Mouse (Mus musculus) adrenal gland, adult (tissue): ENCODE measurements around the gene Hist4h4.
"Not testable (repeated sequence)": the region's sequence is repeated elsewhere in the genome, so short reads cannot be mapped to it uniquely, and the experiment has no call there.

ENCODE experiments used
- DNase-seq, 2 experiments: peaks; one replicate each; pipeline ENCODE4 v3.0.0; 2022 to 2023; ENCODE audit warnings: low spot score in 1 of 2; ENCODE audit not compliant: inconsistent age in 2 of 2

Hist4h4 gene

DNA sequence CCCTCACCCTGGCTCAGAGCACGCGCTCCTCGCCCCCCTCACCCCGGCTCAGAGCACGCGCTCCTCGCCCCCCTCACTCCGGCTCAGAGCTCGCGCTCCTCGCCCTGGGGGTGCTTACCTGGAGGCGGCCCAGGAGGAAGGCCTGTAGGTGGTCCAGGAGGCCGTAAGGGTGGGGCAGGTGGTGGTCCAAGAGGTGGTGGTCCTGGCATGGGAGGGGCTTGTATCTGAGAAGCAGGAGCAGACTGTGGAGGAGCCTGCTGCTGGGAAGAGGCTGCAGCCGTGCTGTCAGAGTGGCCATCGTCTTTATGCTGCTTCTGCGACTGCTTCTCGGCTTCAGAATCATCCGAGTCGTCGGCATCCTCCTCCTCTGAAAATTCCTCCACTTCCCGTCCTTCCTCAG, 12.6 kb upstream of the Hist4h4 start:
- no peak for DNase-seq

DNA sequence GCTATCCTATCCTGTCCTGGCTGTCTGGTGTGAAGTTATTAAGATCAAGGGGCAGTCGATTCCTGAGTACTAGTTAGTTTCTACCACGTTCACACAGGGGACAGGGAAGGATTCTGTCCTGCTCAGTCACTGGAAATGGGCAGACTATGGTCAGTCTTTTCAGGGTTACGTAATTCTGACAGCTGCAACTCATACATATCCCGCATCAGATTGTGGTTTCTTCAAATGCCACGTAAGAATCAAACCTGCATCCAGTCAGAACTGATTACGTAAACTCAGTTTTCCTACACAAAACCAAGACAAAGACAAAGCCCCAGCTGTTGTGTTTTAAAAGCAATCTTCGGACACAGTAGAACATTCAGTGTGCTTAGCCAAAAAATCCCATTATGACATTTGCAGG, 11.2 kb upstream of the Hist4h4 start:
- DNase-seq, result no peak

DNA sequence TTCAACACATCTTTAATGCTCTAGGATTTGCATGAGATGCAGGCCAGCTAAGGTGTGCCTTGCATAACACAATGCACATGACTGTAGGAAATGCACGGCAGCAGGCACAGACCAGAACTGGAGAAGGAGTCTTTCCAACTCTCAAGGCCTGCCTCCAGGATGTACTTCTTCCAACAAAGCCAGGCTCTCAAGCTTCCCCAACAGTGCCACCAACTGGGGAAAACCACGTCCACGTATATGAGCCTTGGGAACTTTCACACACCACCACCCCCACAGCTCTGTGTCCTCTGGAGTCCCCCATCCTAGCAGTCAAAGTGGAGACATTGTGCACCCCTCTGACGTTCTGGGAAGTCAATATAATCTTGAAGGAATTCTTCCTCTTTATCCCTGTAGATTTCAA, 8.9 kb upstream of the Hist4h4 start:
- DNase-seq, result peak in 1 of 2 experiments; percentile 54

DNA sequence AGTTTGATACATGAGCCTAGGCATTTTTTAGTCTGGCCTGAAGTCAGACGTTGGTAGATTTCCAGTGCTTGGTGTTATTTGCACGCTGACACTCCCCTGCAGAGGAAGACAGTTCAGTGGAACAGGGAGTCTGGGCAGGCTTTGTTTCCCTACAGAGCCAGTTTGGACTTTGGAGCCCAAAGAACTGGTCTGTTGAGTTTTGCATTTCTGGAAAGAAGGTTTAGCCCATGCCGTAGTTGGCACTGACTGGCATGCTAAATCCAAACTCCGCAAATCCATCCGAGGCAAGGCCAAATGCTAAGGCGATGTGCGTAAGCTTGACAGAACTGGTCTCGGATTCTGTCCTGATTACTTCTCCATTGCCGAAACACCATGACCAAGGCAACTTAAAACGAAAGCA, 7.0 kb upstream of the Hist4h4 start:
- no peak for DNase-seq

DNA sequence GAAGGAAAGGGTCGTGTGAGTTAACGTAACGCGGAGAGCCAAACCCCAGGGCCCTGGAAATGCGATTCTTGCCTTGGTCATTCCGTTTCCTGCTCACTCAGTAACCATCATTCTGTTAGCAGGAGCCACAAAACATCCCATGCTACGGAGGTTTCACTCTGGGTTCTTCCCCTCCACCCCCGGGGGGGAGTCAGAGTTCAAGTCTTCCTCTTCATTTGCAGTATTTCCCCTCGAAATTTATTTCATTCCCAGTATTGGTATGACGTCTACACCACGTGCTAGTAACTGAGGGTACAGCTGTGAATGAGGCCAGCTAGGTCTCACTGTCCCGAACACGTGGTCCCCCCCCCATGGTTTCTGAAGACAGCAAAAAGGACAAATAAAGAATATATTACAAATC, 5.5 kb upstream of the Hist4h4 start:
- DNase-seq, result peak in 1 of 2 experiments; percentile 55

DNA sequence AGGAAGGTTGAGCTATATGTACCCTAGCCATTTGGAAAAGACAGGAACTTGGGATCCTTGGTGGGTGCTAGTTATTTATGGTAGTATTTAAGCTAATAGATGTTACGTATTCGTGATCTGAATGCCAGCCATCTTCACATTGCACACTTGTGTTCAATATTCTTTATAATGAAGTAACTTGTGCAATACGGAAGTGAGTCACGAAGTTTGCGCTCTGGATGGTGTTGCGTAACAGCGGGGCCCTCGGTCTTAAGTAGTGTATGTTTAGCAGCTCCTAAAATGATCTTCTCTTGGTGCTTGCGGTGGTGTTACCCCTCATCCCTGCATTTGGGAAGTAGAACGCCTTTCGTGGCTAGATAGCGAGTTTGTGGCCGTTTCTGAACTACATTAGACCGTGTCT, 4.9 kb upstream of the Hist4h4 start:
- peak; percentile 71 to 92 for DNase-seq

DNA sequence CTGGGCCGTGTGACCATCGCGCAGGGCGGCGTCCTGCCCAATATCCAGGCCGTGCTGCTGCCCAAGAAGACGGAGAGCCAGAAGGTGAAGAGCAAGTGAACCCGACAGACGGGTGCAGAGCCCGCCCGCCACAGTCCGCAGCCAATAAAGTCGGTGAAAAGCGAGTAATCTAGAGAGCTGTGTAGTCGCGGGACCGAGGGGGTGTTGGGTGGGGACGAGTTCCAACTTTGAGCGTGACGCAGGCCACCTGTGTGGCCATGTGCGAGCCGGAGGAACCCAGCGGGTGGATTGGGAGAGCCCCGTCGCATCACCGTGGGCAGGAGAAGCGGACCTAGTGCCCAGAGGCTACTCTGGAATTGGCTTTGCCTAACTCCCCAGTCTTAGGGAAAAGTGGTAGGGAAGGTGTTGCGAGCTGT, 4.4 kb upstream of the Hist4h4 start:
- peak in 1 of 2 experiments; percentile 74 for DNase-seq

DNA sequence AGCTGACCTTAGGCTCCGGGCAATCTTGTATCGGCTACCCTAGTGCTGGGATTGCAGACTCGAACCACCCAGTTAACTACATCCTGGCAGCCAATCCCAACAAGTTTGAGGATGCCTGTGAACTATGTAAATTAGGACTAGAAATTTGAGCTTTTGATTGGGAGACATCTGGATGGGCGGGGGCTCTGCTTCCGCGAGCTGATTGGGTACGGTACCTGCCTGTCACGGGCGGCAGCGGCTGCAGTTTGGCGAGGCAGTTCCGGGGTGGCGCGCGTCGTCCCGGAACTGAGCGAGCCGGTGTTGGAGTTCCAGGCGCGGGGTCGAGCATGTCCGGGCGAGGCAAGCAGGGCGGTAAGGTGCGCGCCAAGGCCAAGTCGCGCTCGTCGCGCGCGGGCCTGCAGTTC, 3.8 kb upstream of the Hist4h4 start, which contains the start of gene H2afj:
H2afj (plus strand) TSS at position 231 of the 404 bp plus-strand sequence.
- peak; percentile 98 to 99 for DNase-seq

DNA sequence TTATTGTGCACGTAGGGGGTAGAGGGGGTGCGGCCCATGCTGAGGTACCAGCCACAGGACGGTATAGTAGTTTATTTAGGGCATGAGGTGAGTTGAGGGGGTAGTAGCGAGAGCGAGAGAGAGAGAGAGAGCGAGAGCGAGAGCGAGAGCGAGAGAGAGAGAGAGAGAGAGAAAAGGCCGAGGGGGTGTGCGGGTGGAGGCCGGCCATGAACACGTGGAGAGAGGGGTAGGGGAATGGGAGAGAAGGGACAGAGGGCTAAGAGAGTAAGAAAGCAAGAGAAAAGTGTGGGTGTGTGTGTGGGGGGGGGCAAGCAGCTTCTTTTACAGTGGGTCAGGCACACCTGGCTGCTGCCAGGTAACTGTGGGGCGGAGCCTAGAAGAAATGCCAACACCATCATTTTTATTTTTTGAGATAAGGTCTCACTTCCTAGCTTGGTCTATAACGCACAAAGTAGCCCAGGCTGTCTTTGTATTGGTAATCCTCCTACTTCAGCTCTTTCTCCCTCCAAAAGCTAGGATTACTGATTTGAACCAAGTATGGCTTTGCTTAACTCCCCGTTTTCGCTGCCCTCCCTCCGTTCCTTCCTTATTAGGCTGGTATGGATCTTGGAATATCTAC, 3.3 kb upstream of the Hist4h4 start:
- no peak for DNase-seq

DNA sequence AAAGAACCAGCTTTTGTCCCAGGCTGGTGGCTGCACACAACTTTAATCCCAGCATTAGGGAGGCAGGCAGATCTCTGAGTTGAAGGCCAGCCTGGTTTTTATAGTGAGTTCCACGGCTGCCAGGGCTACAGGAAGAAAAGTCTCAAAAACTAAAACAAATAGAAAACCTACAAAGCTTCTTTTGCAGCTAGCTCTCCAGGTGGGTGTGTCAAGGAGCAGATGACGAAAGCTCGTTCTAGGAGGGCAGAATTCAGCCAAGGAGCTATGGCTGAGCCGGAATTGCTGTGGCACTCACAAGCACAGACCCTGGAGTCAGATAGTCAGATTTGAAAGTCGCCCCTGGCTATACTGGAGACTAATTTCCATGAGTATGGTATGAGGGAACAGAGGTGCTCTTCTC, 2.6 kb upstream of the Hist4h4 start:
- no peak for DNase-seq

DNA sequence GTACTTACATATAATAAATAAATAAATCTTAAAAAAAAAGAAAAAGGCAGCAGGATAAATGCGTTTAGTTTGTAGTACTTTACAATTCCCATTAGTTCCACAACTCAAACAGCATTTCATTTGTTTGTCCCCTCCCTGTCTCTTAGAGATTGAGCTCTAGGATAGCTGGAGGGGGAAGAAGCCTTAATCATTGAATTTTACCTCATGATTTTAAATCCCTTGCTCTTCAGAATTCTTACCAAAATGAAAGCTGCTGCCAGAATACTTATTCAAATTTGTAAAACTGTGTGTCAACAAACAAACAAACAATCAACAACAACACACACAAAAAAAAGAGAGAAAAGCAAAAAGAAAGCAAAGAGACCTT, 1.2 kb upstream of the Hist4h4 start:
- no peak for DNase-seq

DNA sequence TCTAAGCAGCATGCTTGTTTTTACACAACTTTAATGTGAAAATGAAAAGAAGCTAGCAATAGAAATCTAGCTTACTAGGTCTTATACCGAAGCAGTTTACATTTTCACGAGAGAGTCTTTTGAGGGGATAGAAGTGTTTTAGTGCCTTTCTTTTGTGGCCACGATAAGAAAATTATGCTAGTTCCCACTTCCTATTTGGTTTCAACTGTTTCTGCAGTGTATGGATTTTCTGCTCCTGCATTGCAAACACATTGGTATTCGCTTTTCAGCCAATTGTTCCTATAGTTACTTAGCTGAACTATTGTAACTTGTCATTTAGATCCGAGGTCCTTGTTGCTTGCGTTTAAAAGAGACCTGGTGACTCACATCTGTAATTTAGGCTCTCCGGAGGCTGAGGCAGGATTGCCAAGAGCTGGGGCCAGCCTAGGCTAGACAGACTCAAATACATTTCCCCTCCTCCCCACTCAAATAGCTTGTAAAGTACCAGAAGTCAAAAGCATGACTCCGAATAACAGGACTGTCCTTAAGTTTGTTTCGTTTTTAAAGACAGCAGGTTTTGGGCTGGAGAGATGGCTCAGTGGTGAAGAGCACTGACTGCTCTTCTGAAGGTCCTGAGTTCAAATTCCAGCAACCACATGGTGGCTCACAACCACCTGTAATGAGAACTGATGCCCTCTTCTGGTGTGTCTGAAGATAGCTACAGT, 642 bp upstream of the Hist4h4 start:
- no peak for DNase-seq

DNA sequence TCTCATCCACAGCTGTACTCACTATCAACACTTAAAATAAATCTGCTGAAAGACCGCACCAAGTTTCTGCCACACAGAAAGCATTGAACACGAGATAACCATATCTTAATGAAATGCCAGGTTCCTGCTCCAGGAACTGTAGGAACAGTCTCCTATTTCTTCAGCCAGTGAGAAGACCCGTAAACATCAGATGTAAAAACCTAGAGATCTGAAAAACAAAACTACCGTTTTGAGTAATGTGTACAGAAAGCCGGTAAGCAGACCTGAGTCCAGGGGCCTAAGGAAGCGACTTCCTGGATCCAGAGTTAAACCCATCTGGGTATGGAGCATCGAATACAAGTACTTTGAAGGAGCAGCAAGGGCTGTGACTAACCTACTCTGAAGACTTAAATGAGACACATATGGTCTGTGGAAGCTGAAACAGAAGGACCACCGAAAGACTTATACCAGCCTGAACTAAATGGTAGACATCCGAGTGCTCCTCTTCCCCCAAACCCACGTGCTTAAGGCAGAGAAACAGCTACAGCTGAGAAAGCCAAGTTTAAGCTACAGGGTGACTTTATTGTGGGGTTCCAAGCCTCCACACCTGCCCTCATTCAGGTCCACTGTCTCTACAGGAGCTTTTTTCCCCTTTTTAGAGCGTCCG, 999 bp downstream of the Hist4h4 start:
- no peak for DNase-seq

DNA sequence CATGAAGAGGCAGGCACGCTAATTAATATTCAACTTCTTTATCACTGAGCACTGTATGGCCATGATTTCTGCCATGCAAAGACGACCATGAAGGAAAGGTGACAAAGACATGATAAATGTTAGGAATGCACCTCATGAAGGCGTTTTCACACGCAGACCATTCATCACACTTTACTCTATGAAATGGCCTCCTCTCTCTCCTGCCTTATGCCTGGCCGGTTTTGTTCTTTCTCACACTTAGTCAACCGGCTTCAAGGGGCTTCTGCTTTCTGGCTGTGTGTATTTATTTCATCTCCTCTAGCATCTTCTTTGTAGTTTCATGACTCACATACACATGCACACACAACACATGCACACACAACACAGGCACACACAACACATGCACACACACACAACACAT, 2.9 kb downstream of the Hist4h4 start:
- DNase-seq, result no peak

DNA sequence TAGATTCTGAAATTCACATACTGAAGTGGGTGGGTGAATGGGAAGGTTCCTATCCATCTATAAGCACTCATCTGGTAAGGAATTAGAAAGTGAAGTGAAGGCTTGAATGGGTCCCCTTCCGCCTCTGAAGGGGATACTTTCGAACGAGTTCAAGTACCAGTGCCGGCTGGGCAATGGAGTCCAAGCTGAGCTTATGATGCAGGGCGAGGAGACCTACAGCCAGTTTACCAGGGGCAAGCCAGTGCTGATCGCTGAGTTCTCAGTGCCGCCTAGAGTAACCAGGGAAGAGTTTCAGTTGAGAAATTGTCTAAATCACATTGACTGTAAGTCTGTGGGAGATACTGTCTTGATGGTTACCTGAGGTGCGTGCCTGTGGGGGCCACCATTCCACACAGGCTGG, 3.5 kb downstream of the Hist4h4 start:
- no peak for DNase-seq

DNA sequence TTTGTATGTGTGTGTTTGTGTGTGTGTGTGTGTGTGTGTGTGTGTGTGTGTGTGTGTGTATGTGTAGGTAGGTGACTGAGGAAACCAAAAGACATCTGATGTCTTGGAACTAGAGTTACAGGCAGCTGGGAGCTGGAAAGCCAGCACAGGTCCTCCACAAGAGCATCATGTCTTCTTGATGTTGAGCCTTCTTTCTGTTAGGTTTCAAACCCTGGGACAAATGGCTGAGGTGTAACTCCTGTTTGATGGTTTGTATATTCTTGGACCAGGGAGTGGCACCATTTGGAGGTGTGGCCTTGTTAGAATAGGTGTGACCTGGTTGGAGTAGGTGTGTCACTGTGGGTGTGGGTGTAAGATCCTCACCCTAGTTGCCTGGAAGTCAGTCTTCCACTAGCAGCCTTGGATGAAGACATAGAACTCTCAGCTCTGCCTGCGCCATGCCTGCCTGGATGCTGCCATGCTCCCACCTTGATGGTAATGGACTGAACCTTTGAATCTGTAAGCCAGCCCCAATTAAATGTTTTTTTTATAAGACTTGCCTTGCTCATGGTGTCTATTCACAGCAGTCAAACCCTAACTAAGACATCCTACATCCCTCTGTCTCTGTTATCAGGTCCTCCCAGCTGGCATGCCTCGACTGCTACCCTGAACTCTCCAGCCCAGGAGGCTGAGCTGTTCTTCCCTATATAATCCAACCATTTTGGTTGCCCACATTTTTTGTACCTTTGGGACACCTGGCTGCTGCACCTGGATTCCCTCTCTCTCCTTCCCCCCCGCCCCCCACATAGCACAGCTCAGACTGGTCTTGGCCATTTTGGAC, 6.1 kb downstream of the Hist4h4 start:
- DNase-seq, result not testable (repeated sequence)

DNA sequence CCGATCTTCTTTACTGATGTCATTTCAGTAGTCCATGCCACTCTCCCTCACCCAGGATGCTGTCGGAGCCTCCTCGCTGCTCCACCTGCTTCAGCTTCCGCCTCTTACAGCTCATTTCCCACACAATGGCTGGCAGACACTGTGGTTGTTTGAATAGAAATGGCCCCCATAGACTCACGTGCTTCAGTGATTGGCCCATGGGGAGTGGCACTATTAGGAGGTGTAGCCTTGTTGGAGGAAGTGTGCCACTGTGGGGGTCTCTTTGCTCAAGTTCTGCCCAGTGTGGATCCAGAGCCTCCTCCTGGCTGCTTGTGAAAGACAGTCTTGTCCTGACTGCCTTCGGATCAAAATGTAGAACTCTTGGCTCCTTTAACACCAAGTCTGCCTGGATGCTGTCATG, 8.4 kb downstream of the Hist4h4 start:
- no peak for DNase-seq

DNA sequence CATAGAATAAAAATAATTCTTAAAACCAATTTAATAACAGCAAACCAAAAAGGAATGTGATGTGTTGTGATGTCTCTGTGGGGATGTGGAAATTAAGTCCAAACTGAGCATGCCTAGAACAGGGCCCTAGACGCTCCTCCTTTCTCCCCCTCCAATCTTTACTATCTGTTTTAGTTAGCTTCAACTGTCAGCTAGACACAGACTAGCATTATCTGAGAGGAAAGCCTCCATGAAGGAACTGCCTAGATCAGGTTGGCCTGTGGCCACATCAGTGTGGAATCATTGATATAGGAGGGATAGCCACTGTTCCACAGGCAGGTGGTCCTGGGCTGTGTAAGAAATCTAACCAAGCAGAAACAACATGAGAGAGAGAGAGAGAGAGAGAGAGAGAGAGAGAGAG, 9.1 kb downstream of the Hist4h4 start:
- DNase-seq, result no peak

DNA sequence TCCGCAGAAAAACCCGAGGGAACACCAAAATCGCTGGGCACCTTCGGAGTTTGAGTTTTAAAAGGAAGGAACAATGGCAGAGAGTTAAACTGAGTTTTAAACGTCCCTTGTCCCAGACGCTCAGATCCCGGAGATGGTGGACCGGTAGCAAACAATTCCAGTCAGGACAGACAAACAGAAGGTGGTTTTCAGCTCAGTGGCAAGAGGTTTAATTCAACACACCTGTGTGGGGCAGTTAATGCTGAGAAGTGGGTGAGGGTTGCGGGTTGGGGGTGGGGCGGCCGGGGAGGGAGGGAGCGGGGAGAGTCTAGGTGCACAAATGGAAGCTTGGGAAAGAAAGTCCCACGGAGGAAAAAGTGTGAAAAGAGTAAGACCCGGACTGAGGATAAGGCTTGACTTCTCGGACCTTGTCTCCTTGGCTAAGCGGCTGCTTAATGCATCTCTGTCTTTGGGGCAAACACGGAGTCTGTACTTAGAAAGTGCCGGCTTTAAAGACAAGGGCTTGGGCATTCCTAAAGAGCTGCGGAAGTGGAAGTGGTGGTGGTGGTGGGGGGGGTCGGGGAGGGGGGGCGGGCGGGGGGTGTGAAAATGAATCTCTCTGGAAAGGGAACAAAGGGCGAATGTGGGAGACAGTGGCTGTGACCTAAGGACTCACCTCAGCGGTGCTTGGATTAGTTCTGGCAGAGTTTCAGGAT, 10.2 kb downstream of the Hist4h4 start:
- no peak for DNase-seq

DNA sequence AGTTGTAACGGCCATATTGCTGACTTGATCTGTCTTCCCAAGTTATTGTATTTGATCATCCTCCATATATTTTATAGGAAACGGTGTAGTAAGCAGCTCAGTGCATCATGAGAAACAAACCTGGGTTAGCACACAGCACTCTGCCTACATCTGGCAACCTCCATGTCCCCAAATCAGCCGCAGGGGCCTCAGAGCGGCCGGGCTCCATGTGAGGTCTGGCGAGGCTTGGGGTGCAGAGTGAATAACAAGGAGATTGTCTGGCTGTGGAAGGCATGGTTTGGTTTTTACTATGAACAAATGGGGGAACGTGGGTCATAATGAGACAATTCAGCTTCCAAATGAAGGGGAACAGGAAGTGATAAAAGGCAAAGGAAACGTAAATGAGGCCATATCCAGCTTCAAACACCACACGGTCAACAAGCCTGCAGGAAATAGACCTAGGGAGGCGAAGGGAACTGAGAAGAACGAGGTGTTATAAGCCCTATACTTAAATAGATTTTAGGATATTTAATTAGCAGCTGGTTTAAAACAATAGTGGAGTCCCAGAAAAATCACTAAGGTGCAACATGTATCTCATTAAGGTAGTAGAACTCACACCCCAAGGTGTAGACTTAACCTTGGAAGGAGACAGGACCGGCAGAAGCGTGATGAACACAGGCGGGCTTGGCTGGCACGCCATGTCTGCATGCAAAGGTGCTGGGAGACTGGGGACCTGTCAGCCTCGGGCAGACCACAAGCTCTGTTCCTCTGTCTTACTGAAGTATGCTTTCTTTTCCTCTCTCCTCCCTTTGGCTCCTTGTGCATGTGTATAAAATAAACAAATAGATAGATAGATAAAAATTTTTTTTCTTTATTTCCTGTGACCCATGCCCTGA, 11.1 kb downstream of the Hist4h4 start:
- DNase-seq, result no peak
